30 mouse cellular contexts compared by ENCODE assay signal in the genomic region with DNA sequence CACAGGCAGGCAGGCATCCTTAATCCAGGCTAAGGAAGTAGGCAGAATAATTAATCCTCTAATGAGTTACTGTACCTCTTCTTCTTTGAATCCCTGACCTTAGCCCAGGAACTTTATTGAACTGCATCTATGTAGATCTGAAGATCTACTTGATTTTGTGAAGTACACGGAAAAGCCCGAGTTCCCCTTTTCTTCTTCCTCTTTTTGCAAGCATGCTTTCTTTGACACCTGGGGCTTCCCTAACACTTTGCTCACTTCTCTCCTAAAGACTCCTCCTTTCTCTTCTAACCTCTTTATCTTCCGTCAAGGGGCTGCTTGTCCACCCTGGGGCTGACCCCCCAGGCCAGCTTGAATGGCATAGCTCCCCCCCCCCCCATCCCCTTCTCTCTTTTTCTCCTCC. TPM values are rescaled to one million over a fixed set of nuclear protein-coding genes. Genes with fewer than 3 reads are reported as not detected.
DNase-seq lines count a peak whose midpoint lies in the region; ATAC-seq and TF ChIP-seq lines count a peak whose summit lies in the region.
"Had no signal": no experiment of that assay in that cellular context is flagged by ENCODE, and none has a peak within 500 bp of the region (broad histone marks: within the 10 kb centered on the region; RNA-seq: fewer than 3 reads in every experiment).

No protein-coding gene starts in this region.

- H3K4me3 ChIP-seq in heart, adult 2 months, result no peak overlapping the region
- H3K4me3 ChIP-seq in MEL (ENCODE audit: control insufficient read depth in 1 of 2, insufficient read depth in 1 of 2, low read depth in 2 of 2, low read length in 2 of 2), result no peak overlapping the region
- H3K4me3 ChIP-seq in left cerebral cortex, adult 2 months, result no peak overlapping the region
- H3K4me3 ChIP-seq: heart, embryonic 15.5 days; hindbrain, embryonic 15.5 days; neural tube, embryonic 15.5 days had no signal

- DNase-seq in heart, adult 2 months, result no peak
- no peak for DNase-seq in heart, postnatal 36 days
- peak; percentile 58 for DNase-seq in 416B (ENCODE audit: low read depth)
- peak; percentile 94 for DNase-seq in MEL (ENCODE audit: low read depth, low spot score)
- no peak for DNase-seq in left cerebral cortex, adult 2 months (ENCODE audit: extremely low spot score in 1 of 2, low spot score in 2 of 2)
- no peak for DNase-seq in right cerebral cortex, postnatal 10 days (ENCODE audit: low spot score in 2 of 2)
- DNase-seq: adrenal gland, postnatal 25 days; cerebellum, adult 11 months; cerebellum, adult 9-11 months; kidney, adult 2 months; lung, postnatal 4 days; thymus, adult 18-20 months; thymus, postnatal 36 days had no signal

- H3K36me3 ChIP-seq in heart, adult 2 months (ENCODE audit: control insufficient read depth, insufficient read depth, low read length), result peaks cover 2% of the 10 kb centered on the region; the same call in 1 of the 2 replicates
- H3K36me3 ChIP-seq in MEL (ENCODE audit: control insufficient read depth in 1 of 2, insufficient read depth in 2 of 2, low read length in 2 of 2), result peaks cover 0 to 31% of the 10 kb centered on the region in 2 experiments; a peak in 2 of 4 replicates
- H3K36me3 ChIP-seq: heart, embryonic 15.5 days; hindbrain, embryonic 15.5 days; neural tube, embryonic 15.5 days had no signal

- H3K27me3 ChIP-seq in heart, adult 2 months (ENCODE audit: control insufficient read depth, insufficient read depth, low read length), result no peaks in the 10 kb centered on the region; the same call in 1 of the 2 replicates
- H3K27me3 ChIP-seq in MEL (ENCODE audit: control insufficient read depth in 1 of 2, insufficient read depth in 2 of 2, low read length in 2 of 2), result no peaks in the 10 kb centered on the region
- H3K27me3 ChIP-seq: heart, embryonic 15.5 days; hindbrain, embryonic 15.5 days; neural tube, embryonic 15.5 days had no signal

- no peak for TF ChIP-seq POLR2A in heart, adult 2 months (IDR thresholded peaks at IDR 0.05; ENCODE audit: insufficient read depth, low read depth, low read length)
- TF ChIP-seq POLR2A in MEL (IDR thresholded peaks at IDR 0.05; ENCODE audit: control insufficient read depth in 1 of 2, insufficient read depth in 1 of 2, low read depth in 1 of 2, low read length in 2 of 2, poor library complexity in 1 of 2), result no peak

- no peaks in the 10 kb centered on the region for H3K9me3 ChIP-seq in MEL (replicated peaks; ENCODE audit: insufficient read depth, low read length)
- H3K9me3 ChIP-seq: heart, embryonic 15.5 days; hindbrain, embryonic 15.5 days; neural tube, embryonic 15.5 days had no signal

- peak overlapping the region; percentile 83 for H3K27ac ChIP-seq in heart, adult 2 months
- peak overlapping the region; percentile 70 for H3K27ac ChIP-seq in MEL (ENCODE audit: control insufficient read depth, low read depth, low read length)
- H3K27ac ChIP-seq in left cerebral cortex, adult 2 months, result no peak overlapping the region
- H3K27ac ChIP-seq: heart, embryonic 15.5 days; hindbrain, embryonic 15.5 days; kidney, postnatal 0 days; neural tube, embryonic 15.5 days had no signal

- no peak for TF ChIP-seq EP300 in heart, adult 2 months (IDR thresholded peaks at IDR 0.05; ENCODE audit: insufficient read depth, low read depth, low read length)
- peak; percentile 53 to 94; a peak in 3 of 4 replicates for TF ChIP-seq EP300 in MEL (IDR thresholded peaks at IDR 0.05; ENCODE audit: low read depth in 1 of 2, low read length in 2 of 2)

- WGBS in heart, adult 2 months, result 70% methylated on average over 3 of the region's 3 CpGs

- ATAC-seq in hematopoietic stem cell, adult 5-6 weeks (replicated peaks in 1 of 2; ENCODE audit: insufficient read depth in 1 of 2, low FRiP score in 2 of 2, low TSS enrichment in 1 of 2, low read depth in 1 of 2, poor library complexity in 2 of 2, severe bottlenecking in 2 of 2), result peak; percentile 73 to 85
- ATAC-seq in megakaryocyte-erythroid progenitor cell, adult 5-6 weeks (replicated peaks; ENCODE audit: low FRiP score, low TSS enrichment, poor library complexity, severe bottlenecking), result no peak

- TF ChIP-seq CTCF in heart, adult 2 months (IDR thresholded peaks at IDR 0.05), result no peak
- TF ChIP-seq CTCF in MEL (IDR thresholded peaks at IDR 0.05 in 2 of 3, conservative IDR thresholded peaks at IDR 0.05 in 1 of 3; ENCODE audit: control insufficient read depth in 1 of 3, insufficient read depth in 1 of 3, low read depth in 2 of 3, low read length in 3 of 3, poor library complexity in 1 of 3, severe bottlenecking in 1 of 3), result no peak
- no peak for TF ChIP-seq CTCF in left cerebral cortex, adult 2 months (IDR thresholded peaks at IDR 0.05)

- intact Hi-C loops in heart, adult 2 months (cut with DNase I), result loop anchor here (1.0 kb wide), 1 partner anchor 51 kb away; no protein-coding TSS in a partner anchor
- intact Hi-C loops in heart, postnatal 36 days (cut with DNase I), result loop anchor here (1.0 to 2.0 kb wide), 2 partner anchors 17 to 51 kb away; no protein-coding TSS in a partner anchor
- intact Hi-C loops in left cerebral cortex, adult 2 months (cut with DNase I), result no loop called here

- no peaks in the 10 kb centered on the region for H3K79me2 ChIP-seq in heart, adult 2 months (replicated peaks; ENCODE audit: control insufficient read depth, insufficient read depth, low read length)
- no peaks in the 10 kb centered on the region for H3K79me2 ChIP-seq in MEL (ENCODE audit: control insufficient read depth, insufficient read depth, low read length, poor library complexity)

- no peak for TF ChIP-seq RAD21 in MEL (IDR thresholded peaks at IDR 0.05; ENCODE audit: low read depth, low read length)

- H3K4me1 ChIP-seq in heart, adult 2 months (ENCODE audit: control insufficient read depth, insufficient read depth, low read length), result peaks cover 19% of the 10 kb centered on the region
- peaks cover 11 to 29% of the 10 kb centered on the region in 2 experiments for H3K4me1 ChIP-seq in MEL (ENCODE audit: control insufficient read depth in 1 of 2, insufficient read depth in 2 of 2, low read length in 2 of 2)
- H3K4me1 ChIP-seq: heart, embryonic 15.5 days; hindbrain, embryonic 15.5 days; neural tube, embryonic 15.5 days had no signal

- no peak overlapping the region for H3K9ac ChIP-seq in heart, adult 2 months (ENCODE audit: low read depth, low read length)
- no peak overlapping the region for H3K9ac ChIP-seq in MEL (ENCODE audit: control insufficient read depth, low read depth, low read length, poor library complexity, severe bottlenecking)
- H3K9ac ChIP-seq: heart, embryonic 15.5 days; hindbrain, embryonic 15.5 days; neural tube, embryonic 15.5 days had no signal

TF ChIP-seq in MEL, 35 proteins besides CTCF, POLR2A, EP300 and RAD21:
- TF ChIP-seq MAX (IDR thresholded peaks at IDR 0.05; ENCODE audit: low read length), result peak; percentile 96
- TF ChIP-seq ETS1 (IDR thresholded peaks at IDR 0.05; ENCODE audit: low read depth, low read length), result peak; percentile 72; the same call in 1 of the 2 replicates
- no peak for TF ChIP-seq NRF1 (IDR thresholded peaks at IDR 0.05; ENCODE audit: insufficient read depth, low read depth, low read length, poor library complexity, severe bottlenecking)
- peak; percentile 82 for TF ChIP-seq MXI1 (IDR thresholded peaks at IDR 0.05; ENCODE audit: low read depth, low read length)
- TF ChIP-seq RCOR1 (IDR thresholded peaks at IDR 0.05; ENCODE audit: low read depth, low read length), result peak; percentile 73
- peak; percentile 32; the same call in 1 of the 2 replicates for TF ChIP-seq ZNF384 (IDR thresholded peaks at IDR 0.05; ENCODE audit: low read depth, low read length)
- no peak for TF ChIP-seq USF2 (IDR thresholded peaks at IDR 0.05; ENCODE audit: borderline replicate concordance in 1 of 2, insufficient read depth in 1 of 2, low read depth in 1 of 2, low read length in 2 of 2)
- TF ChIP-seq CHD1 (IDR thresholded peaks at IDR 0.05; ENCODE audit: low read depth, low read length), result no peak
- peak; percentile 53; the same call in 1 of the 2 replicates for TF ChIP-seq ELF1 (IDR thresholded peaks at IDR 0.05; ENCODE audit: low read depth, low read length)
- TF ChIP-seq ZKSCAN1 (IDR thresholded peaks at IDR 0.05; ENCODE audit: low read depth, low read length), result no peak
- peak; percentile 58; the same call in 1 of the 2 replicates for TF ChIP-seq TCF12 (IDR thresholded peaks at IDR 0.05; ENCODE audit: low read depth, low read length)
- TF ChIP-seq POLR2AphosphoS2 (IDR thresholded peaks at IDR 0.05; ENCODE audit: low read length), result no peak
- TF ChIP-seq SIN3A (IDR thresholded peaks at IDR 0.05; ENCODE audit: low read length), result peak; percentile 59; the same call in 1 of the 2 replicates
- TF ChIP-seq MAZ (IDR thresholded peaks at IDR 0.05; ENCODE audit: low read depth, low read length), result 0 out of 2 replicates have a peak, but pooled peaks have one; percentile 23
- peak; percentile 95 for TF ChIP-seq MYC (IDR thresholded peaks at IDR 0.05; ENCODE audit: low read depth, low read length)
- peak; percentile 59 for TF ChIP-seq GATA1 (IDR thresholded peaks at IDR 0.05; ENCODE audit: low read depth, low read length)
- peak; percentile 24; the same call in 1 of the 2 replicates for TF ChIP-seq ZC3H11A (IDR thresholded peaks at IDR 0.05; ENCODE audit: low read depth, low read length)
TF ChIP-seq in MEL: peak in this region for 12.

RNA-seq across cellular contexts. Expression of gene 1700012B07Rik, which starts 48.0 kb away (rescaled TPM):
- not detected for total RNA-seq in heart, adult 2 months (2021)
- polyA plus RNA-seq in heart, adult 2 months (2012; rRNA removed), result not detected in 2 replicates
- total RNA-seq in heart, postnatal 36 days (2021), result not detected
- not detected in 2 replicates for total RNA-seq in MEL (2012; rRNA removed)
- not detected for polyA plus RNA-seq in MEL (2012; ENCODE audit: insufficient read depth in 1 of 2, insufficient read length in 2 of 2, low read depth in 1 of 2, low replicate concordance in 2 of 2, missing spikeins in 1 of 2)
- not detected in 2 replicates for total RNA-seq in hematopoietic stem cell, adult 5-6 weeks (2017)
- total RNA-seq in megakaryocyte-erythroid progenitor cell, adult 5-6 weeks (2014; fragmentation: Nextera tagmentation), result 3.4 TPM in 1 of 2 replicates, not detected in the other
- total RNA-seq in megakaryocyte-erythroid progenitor cell, adult 5-6 weeks (2017), result not detected in 2 replicates
- total RNA-seq in left cerebral cortex, adult 2 months (2021), result not detected
- total RNA-seq: adrenal gland, postnatal 25 days; gastrocnemius, adult 18-20 months; layer of hippocampus, postnatal 14 days; liver, adult 2 months; midbrain, postnatal 0 days had no signal
- polyA plus RNA-seq: embryonic facial prominence, embryonic 11.5 days; forebrain, embryonic 11.5 days; heart, embryonic 15.5 days; hindbrain, embryonic 15.5 days; intestine, embryonic 14.5 days; kidney, adult 2 months; kidney, postnatal 0 days; limb, embryonic 11.5 days; liver, adult 2 months; lung, embryonic 16.5 days; midbrain, embryonic 11.5 days; midbrain, postnatal 0 days; neural tube, embryonic 15.5 days; stomach, embryonic 16.5 days had no signal

Comparison
In these comparisons a context has a peak if more than half of its experiments do, and no peak if none do; other contexts are left out.
1. DNase-seq: peak in 416B (single experiment) and MEL (single experiment); none in heart, adult 2 months (0 of 2), heart, postnatal 36 days (0 of 2), left cerebral cortex, adult 2 months (0 of 2) and right cerebral cortex, postnatal 10 days (0 of 2).